Mouse (Mus musculus) gastrocnemius, adult 2 months (tissue): ENCODE measurements around the gene Smim22. TPM values are rescaled to one million over a fixed set of nuclear protein-coding genes. Genes with fewer than 3 reads are reported as not detected.

Experiments
- DNase-seq: peaks from one replicate; pipeline ENCODE4 v3.0.0; 2022
- H3K27ac ChIP-seq: fragments of 200-600 bp; 2 replicates; pipeline ENCODE4 v1.8.1; 2022; ENCODE audit warnings: mild to moderate bottlenecking
- H3K4me3 ChIP-seq: fragments of 200-600 bp; 2 replicates; pipeline ENCODE4 v1.8.1; 2022; ENCODE audit warnings: mild to moderate bottlenecking, moderate library complexity
- CTCF ChIP-seq: fragments of 200-600 bp; IDR thresholded peaks from 2 replicates; pipeline ENCODE4 v1.8.1; 2022; ENCODE audit warnings: antibody characterized with exemption, mild to moderate bottlenecking, moderate library complexity
- intact Hi-C: fragments of 180-260 bp; cut with DNase I; formaldehyde crosslinking; loops from one replicate; pipeline ENCODE4 v1.15.1; 2025
- total RNA-seq, 2 experiments: library from RNA; stranded (reverse); gene quantifications; 2 replicates each; pipeline ENCODE4 v1.2.3; 2021

Gene Smim22
- total RNA-seq, 2 experiments from 2014 or later = not detected

DNA sequence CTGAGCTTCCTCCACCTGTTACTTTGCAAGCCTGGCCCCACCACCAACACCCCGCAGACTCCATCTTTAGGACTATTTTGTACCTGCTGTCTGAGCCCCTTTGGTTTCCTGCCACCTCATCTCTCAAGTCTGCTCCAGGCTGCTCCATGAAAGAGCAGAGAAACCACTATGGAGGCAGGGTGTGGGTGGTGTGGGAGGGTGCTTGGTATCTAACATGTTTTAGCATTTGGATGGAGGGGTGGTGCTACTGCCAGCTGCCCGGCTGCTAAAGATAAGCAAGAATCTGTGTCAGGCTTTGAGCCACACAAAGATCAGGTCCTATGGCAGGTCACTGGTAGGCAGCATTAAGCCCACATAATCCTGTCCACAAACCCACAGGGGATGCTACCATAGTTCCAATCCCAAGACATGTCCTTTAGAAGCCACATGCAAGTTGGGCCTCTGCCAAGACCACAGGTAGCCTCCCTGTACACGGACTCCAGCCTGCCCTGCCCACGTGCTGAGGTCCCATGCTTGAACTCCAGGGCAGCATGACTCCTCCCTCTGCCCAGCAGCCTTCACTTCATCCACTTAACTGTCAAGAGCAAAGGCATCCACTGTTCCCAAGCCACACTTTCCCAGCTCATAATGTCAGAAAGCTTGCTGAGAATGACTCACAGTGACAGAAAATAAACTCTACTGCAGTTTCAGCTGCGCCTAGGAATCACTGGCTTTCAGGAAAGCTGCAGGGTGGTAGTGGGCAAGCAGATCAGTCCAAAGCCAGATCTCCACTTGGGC, 28.6 kb upstream of the Smim22 start:
- no peak overlapping the region for H3K27ac ChIP-seq
- no peak for DNase-seq
- intact Hi-C loops = loop anchor here (5.0 kb wide), 1 partner anchor 219 kb away; no protein-coding TSS in a partner anchor
- H3K4me3 ChIP-seq = no peak overlapping the region
- TF ChIP-seq CTCF = no peak

DNA sequence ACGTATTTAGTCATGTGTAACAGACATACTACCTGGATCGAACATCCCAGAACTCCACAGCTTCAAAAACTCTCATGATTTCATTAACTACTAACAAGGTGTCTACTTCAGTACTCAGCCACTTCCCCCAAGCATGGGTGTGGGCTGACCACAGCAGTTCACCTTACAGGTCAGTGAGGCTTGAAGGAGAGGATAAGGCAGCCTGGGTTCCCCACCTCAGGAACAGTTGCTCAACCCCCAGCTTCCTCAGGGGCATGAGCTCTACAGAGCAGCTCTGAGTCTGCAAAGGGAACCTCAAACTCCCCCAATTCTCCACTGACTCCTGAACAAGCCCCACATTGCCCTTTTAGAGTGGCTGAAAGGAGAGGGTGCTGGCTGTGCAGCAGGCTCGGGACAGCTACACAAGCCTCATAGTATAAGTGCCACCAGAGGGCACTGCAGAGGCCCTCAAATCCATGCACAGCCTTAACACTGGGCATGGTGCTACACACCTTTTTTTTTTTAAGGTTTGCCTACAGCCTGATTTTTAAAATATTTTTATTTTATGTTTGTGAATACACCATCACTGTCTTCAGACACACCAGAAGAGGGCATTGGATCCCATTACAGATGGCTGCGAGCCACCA, 27.2 kb upstream of the Smim22 start:
- peak; percentile 31 for DNase-seq
- no peak overlapping the region for H3K27ac ChIP-seq
- TF ChIP-seq CTCF = peak; percentile 72
- no peak overlapping the region for H3K4me3 ChIP-seq
- intact Hi-C loops = loop anchor here (1.0 to 5.0 kb wide), 2 partner anchors 165 to 217 kb away; no protein-coding TSS in a partner anchor

GRCm38 (mm10) chr16:4984717-4985116, 22.4 kb upstream of the Smim22 start:
- peak; percentile 10 for DNase-seq
- H3K4me3 ChIP-seq = no peak overlapping the region
- H3K27ac ChIP-seq = no peak overlapping the region
- no peak for TF ChIP-seq CTCF
- intact Hi-C loops = no loop called here

- Histone ChIP-seq H3K4me3 (no peak overlapping the region), H3K27ac (no peak overlapping the region)
- no peak for TF ChIP-seq CTCF
- intact Hi-C loops = no loop called here
- DNase-seq = no peak
Measured at GRCm38 (mm10) chr16:4993276-4993675, 13.8 kb upstream of the Smim22 start.

GRCm38 (mm10) chr16:4997553-4997952, 9.5 kb upstream of the Smim22 start, which contains the start of gene Sept12:
Sept12 (minus strand) TSS chr16:4997852.
- no peak for DNase-seq
- TF ChIP-seq CTCF = no peak
- H3K27ac ChIP-seq = no peak within 1 kb of the TSS
- no peak within 1 kb of the TSS for H3K4me3 ChIP-seq
- intact Hi-C loops = no loop called here

DNA sequence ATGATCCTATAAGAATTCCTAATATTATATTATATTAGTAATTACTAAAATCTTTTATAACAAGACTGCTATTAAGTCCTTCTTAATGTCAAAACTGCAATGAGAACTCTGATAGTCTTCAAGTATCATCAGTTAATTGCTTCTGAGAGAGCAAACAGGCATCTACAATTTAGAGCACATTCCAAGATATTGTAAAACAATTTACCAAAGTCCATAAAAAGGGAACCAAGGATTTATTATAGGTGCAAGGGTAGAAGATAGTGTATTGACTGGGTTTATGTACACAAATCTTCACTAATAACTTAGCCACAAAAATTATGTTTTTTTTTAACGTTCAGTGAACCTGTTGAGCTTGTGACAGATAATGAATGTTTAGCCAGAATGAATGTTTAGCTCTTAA, 8.1 kb upstream of the Smim22 start:
- TF ChIP-seq CTCF = no peak
- intact Hi-C loops = no loop called here
- DNase-seq = no peak
- Histone ChIP-seq H3K4me3 (no peak overlapping the region), H3K27ac (no peak overlapping the region)

GRCm38 (mm10) chr16:5000611-5001010, 6.5 kb upstream of the Smim22 start:
- TF ChIP-seq CTCF = no peak

DNA sequence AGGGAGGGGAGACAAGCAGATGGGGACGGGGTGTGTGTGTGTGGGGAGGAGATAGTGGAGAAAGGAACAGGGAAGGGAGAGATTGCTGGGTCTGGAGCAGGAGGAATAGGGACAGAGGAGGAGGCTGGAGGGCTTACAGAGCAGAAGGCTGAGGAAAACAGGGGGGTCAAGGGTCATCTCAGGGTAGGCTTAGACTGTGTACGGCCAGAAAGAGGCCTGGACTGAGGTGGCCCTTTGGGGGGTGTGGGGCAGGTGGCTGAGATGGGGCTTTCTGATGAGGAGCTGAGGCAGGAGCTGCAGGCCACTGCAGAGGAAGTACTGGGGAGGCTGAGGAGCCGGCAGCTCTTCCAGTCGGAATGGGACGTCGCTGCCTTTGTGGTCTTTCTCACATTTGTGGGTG, 404 bp downstream of the Smim22 start:
- no peak for DNase-seq
- Histone ChIP-seq H3K4me3 (no peak overlapping the region), H3K27ac (no peak overlapping the region)
- intact Hi-C loops = no loop called here
- no peak for TF ChIP-seq CTCF

More at GRCm38 (mm10) chr16:5000611-5001010, 6.5 kb upstream of the Smim22 start:
- intact Hi-C loops = no loop called here
- no peak for DNase-seq
- H3K4me3 ChIP-seq = no peak overlapping the region
- no peak overlapping the region for H3K27ac ChIP-seq

GRCm38 (mm10) chr16:5008076-5008475, 988 bp downstream of the Smim22 start:
- intact Hi-C loops = no loop called here
- Histone ChIP-seq H3K27ac (no peak overlapping the region), H3K4me3 (no peak overlapping the region)
- no peak for DNase-seq
- TF ChIP-seq CTCF = no peak

- no peak overlapping the region for H3K27ac ChIP-seq
- no peak overlapping the region for H3K4me3 ChIP-seq
- no peak for DNase-seq
- intact Hi-C loops = loop anchor here (5.0 kb wide), 1 partner anchor 43 kb away; no protein-coding TSS in a partner anchor
- no peak for TF ChIP-seq CTCF
Measured at GRCm38 (mm10) chr16:5010371-5010935, 3.4 kb downstream of the Smim22 start.

GRCm38 (mm10) chr16:5011285-5011684, 4.2 kb downstream of the Smim22 start:
- Histone ChIP-seq H3K27ac (no peak overlapping the region), H3K4me3 (no peak overlapping the region)
- no peak for DNase-seq
- no peak for TF ChIP-seq CTCF
- intact Hi-C loops = loop anchor here (5.0 kb wide), 1 partner anchor 44 kb away; no protein-coding TSS in a partner anchor

DNA sequence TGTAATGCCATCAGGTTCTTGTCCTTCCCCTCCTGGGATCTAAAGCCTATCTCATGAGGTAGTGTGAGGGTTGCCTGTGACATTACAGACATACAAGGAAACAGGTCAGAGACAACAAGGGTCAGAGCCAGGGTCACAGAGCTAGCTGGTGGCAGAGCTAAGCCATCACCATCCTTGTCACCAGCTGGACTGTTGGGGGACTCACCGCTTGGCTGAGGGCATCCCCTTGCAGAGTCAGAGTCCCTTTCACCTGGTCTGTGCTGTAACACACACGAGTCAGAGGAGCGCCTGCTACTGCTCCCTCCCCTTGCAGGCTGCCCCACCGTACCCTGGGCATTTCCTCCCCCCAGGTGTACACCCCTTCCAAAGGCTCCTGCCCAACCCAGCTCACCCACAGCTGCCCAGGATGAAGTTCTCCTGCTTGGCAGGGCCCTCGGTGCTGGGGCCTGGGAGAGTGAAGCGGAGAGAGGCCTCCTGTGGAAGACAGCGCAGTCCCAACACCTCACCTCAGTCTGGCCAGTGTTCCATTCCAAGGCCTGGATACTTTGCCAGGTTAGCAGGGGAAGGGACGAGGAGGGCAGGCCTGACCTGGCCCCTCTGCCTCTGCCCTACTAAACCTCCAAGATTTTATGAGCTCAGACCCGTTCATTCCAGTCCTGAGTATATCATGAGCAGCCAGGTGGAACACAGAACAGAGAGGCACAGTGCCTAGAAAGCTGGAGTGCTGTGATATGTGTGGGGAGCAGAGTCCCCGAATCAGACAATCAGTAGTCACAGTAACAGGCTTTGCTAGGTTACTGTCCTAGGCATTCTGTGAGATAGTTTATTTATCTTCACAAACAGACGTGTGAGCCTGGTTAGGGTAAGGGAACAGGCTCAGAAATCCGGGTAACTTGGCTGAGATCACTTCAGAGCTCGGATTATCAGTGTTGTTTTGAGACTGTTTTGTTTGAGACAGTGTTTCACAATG, 5.2 kb downstream of the Smim22 start:
- DNase-seq = no peak
- intact Hi-C loops = loop anchor here (5.0 kb wide), 1 partner anchor 45 kb away; no protein-coding TSS in a partner anchor
- peak overlapping the region; percentile 95 for H3K4me3 ChIP-seq
- H3K27ac ChIP-seq = peak overlapping the region; percentile 80; the same call in 1 of the 2 replicates
- no peak for TF ChIP-seq CTCF
